Mouse (Mus musculus): Measurements from ENCODE around the gene Sept11. TPM values are rescaled to one million over a fixed set of nuclear protein-coding genes. Genes with fewer than 3 reads are reported as not detected.

Gene Sept11
- 161 and 168 TPM in 2 replicates for polyA plus RNA-seq (2015; fragmentation: Nextera tagmentation; extraction: Ambion mirVana)

DNA sequence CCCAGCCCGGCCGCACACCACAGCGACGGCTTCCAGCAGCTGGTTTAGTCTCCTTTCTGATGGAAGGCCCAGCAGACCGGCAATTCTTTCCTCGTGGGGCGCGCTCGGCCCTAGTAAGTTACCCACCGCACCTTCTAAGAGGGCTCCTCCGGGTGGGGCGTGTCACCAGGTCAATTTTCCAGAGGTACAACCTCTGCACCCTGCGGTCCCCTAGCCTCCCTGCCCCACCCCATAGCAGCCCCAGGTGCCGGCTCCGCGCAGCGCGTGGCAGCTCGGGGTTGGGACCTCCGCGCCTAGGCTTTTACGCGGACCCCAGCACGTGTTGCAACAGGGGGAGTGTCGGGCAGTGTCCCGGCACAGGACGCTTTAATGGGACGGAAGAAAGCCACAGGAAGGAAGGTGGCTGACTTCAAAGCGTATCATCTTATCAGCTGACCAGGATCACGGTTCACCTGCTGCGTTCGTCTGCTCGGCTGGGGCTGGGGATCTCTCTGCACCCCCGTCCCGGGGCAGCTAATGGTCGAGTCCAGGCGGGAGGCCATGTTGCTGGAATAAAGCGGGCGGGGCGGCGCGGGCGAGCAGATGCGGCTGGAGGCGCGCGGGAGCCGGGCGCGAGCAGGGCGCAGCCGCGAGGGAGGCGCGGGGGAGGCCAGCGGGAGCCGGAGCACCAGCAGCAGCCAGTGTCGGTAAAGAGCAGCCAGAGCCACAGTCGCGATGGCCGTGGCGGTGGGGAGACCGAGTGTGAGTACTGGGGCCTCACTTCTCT is at the start of gene Sept11:
Gene Sept11 (plus strand): TSS at position 581 of the 766 bp plus-strand sequence.
- no peaks in the 10 kb centered on the region for H3K9me3 ChIP-seq
- no peaks in the 10 kb centered on the region for H3K27me3 ChIP-seq
- peak within 1 kb of the TSS; percentile 85 for H3K9ac ChIP-seq
- H3K4me1 ChIP-seq = peaks cover 44% of the 10 kb centered on the region
- H3K36me3 ChIP-seq = no peaks in the 10 kb centered on the region
- H3K4me3 ChIP-seq = peak within 1 kb of the TSS; percentile 83
- ATAC-seq (ENCODE audit: borderline replicate concordance, extremely low read depth, low FRiP score, low TSS enrichment) = peak; percentile 91
- WGBS = under 1% methylated on average over 57 of the region's 63 CpGs
- H3K27ac ChIP-seq = peak within 1 kb of the TSS; percentile 93
- H3K4me2 ChIP-seq = peak within 1 kb of the TSS; percentile 95

DNA sequence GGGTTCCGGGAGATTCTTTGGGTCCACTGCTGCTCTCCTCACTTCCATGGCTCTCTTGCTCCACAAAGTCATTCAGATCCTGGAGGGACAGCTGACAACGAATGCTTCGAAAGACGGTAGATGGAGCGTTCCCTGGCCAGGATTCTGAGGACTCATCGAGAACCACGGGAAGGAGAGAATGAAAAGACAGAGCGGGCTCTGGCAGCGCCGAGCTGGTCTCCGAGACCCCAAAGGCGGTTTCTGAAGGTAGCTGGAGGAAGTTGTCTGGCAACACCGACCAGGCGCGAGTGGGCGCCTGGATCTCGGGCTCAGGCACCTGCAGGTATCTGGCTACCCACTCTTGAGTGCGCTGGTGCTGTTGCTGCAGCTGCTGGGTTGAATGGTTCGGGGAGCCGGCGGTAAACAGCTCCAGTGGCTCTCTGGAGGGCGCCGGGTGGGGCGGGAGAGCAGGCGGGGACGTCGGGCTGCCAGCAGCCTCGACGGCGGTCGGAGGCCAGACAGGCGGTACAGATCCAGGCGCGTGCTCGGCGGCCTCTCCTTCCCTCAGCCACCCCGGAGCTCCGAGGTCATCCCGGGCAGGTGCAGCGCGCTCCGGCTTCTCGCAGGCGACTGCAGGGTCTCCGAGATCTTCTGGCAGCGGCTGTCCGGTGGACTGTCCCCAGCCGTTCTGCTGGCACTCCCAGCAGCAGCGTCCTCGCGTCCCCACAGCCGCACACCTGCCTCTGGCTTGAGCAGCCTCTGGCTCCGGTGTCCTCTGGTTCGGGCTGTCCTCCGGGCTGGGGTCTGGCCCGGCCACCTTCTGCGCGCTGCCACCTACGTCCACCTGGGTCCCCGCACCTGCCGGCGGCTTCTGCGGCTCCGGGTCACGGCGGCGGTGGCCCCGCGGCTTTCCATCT is 49.3 kb upstream of the Sept11 start:
- H3K4me3 ChIP-seq = peak overlapping the region; percentile 55
- no peak; the same call in 1 of the 2 replicates for ATAC-seq (ENCODE audit: borderline replicate concordance, extremely low read depth, low FRiP score, low TSS enrichment)
- H3K36me3 ChIP-seq = no peaks in the 10 kb centered on the region
- H3K9me3 ChIP-seq = no peaks in the 10 kb centered on the region
- H3K9ac ChIP-seq = peak overlapping the region; percentile 55
- H3K4me1 ChIP-seq = peaks cover 45% of the 10 kb centered on the region
- peak overlapping the region; percentile 48; the same call in 1 of the 2 replicates for H3K27ac ChIP-seq
- 3% methylated on average over 57 of the region's 69 CpGs for WGBS
- H3K27me3 ChIP-seq = peaks cover 67% of the 10 kb centered on the region
- H3K4me2 ChIP-seq = peak overlapping the region; percentile 88

- under 1% methylated on average over 68 of the region's 68 CpGs for WGBS
- ATAC-seq (ENCODE audit: borderline replicate concordance, extremely low read depth, low FRiP score, low TSS enrichment) = peak; percentile 92
- H3K4me2 ChIP-seq = peak within 1 kb of the TSS; percentile 88
- H3K9me3 ChIP-seq = no peaks in the 10 kb centered on the region
- H3K27me3 ChIP-seq = peaks cover 71% of the 10 kb centered on the region
- peaks cover 45% of the 10 kb centered on the region for H3K4me1 ChIP-seq
- H3K36me3 ChIP-seq = no peaks in the 10 kb centered on the region
- H3K27ac ChIP-seq = peak within 1 kb of the TSS; percentile 48
- H3K9ac ChIP-seq = peak within 1 kb of the TSS; percentile 55
- peak within 1 kb of the TSS; percentile 55 for H3K4me3 ChIP-seq
Observed at GRCm38 (mm10) chr5:93044584-93045370, 48.5 kb upstream of the Sept11 start, which contains the start of gene Sowahb. Gene Sowahb (minus strand): TSS chr5:93045022.

DNA sequence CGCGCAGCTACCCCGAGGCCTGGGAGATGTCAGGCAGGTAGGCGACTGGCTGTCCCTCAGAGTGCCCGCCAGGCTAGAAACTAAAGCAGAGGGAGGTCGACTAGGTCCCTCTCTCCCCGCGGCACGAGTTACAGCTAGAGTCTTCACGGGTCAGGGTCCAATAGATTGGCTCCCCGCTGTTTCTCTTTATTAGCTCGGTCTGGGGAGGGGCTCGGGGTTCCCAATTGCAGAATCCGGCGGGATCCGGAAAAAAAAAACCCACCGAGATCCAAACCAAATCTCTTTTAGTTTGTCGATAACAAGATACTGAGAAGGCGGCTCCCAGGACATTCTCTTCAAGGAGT is 47.9 kb upstream of the Sept11 start:
- peak overlapping the region; percentile 55 for H3K9ac ChIP-seq
- WGBS = 2% methylated on average over 19 of the region's 19 CpGs
- peak overlapping the region; percentile 88 for H3K4me2 ChIP-seq
- peak overlapping the region; percentile 55 for H3K4me3 ChIP-seq
- H3K9me3 ChIP-seq = no peaks in the 10 kb centered on the region
- H3K27me3 ChIP-seq = peaks cover 74% of the 10 kb centered on the region
- H3K36me3 ChIP-seq = no peaks in the 10 kb centered on the region
- ATAC-seq (ENCODE audit: borderline replicate concordance, extremely low read depth, low FRiP score, low TSS enrichment) = no peak
- 0 out of 2 replicates have a peak overlapping the region, but pooled peaks have one; percentile 26 for H3K27ac ChIP-seq
- H3K4me1 ChIP-seq = peaks cover 45% of the 10 kb centered on the region

GRCm38 (mm10) chr5:93046306-93046845 is 46.9 kb upstream of the Sept11 start:
- no peak overlapping the region for H3K27ac ChIP-seq
- ATAC-seq (ENCODE audit: borderline replicate concordance, extremely low read depth, low FRiP score, low TSS enrichment) = no peak
- H3K9ac ChIP-seq = no peak overlapping the region
- no peaks in the 10 kb centered on the region for H3K36me3 ChIP-seq
- H3K4me1 ChIP-seq = peaks cover 43% of the 10 kb centered on the region
- peak overlapping the region; percentile 88; the same call in 1 of the 2 replicates for H3K4me2 ChIP-seq
- H3K9me3 ChIP-seq = no peaks in the 10 kb centered on the region
- H3K27me3 ChIP-seq = peaks cover 75% of the 10 kb centered on the region
- no peak overlapping the region for H3K4me3 ChIP-seq
- 35% methylated on average over 5 of the region's 5 CpGs for WGBS

GRCm38 (mm10) chr5:93048481-93049240 is 44.6 kb upstream of the Sept11 start:
- Histone ChIP-seq H3K36me3 (no peaks in the 10 kb centered on the region), H3K27me3 (peaks cover 58% of the 10 kb centered on the region), H3K4me3 (no peak overlapping the region), H3K9me3 (no peaks in the 10 kb centered on the region), H3K4me1 (peaks cover 23% of the 10 kb centered on the region), H3K9ac (no peak overlapping the region), H3K27ac (no peak overlapping the region), H3K4me2 (no peak overlapping the region)
- ATAC-seq (ENCODE audit: borderline replicate concordance, extremely low read depth, low FRiP score, low TSS enrichment) = no peak
- 63% methylated on average over 13 of the region's 13 CpGs for WGBS

- H3K27ac ChIP-seq = no peak overlapping the region
- no peak overlapping the region for H3K4me3 ChIP-seq
- no peak for ATAC-seq (ENCODE audit: borderline replicate concordance, extremely low read depth, low FRiP score, low TSS enrichment)
- H3K4me2 ChIP-seq = no peak overlapping the region
- H3K27me3 ChIP-seq = peaks cover 45% of the 10 kb centered on the region
- peaks cover 10% of the 10 kb centered on the region for H3K4me1 ChIP-seq
- WGBS = 50% methylated on average over 1 of the region's 1 CpGs
- no peaks in the 10 kb centered on the region for H3K9me3 ChIP-seq
- H3K9ac ChIP-seq = no peak overlapping the region
- no peaks in the 10 kb centered on the region for H3K36me3 ChIP-seq
Observed at GRCm38 (mm10) chr5:93049971-93050370, 43.3 kb upstream of the Sept11 start.

GRCm38 (mm10) chr5:93051041-93051440 is 42.2 kb upstream of the Sept11 start:
- Histone ChIP-seq H3K4me3 (no peak overlapping the region), H3K9ac (no peak overlapping the region), H3K9me3 (no peaks in the 10 kb centered on the region), H3K4me1 (no peaks in the 10 kb centered on the region), H3K4me2 (no peak overlapping the region), H3K27ac (no peak overlapping the region), H3K36me3 (no peaks in the 10 kb centered on the region), H3K27me3 (peaks cover 34% of the 10 kb centered on the region)
- ATAC-seq (ENCODE audit: borderline replicate concordance, extremely low read depth, low FRiP score, low TSS enrichment) = no peak
- 42% methylated on average over 5 of the region's 5 CpGs for WGBS

DNA sequence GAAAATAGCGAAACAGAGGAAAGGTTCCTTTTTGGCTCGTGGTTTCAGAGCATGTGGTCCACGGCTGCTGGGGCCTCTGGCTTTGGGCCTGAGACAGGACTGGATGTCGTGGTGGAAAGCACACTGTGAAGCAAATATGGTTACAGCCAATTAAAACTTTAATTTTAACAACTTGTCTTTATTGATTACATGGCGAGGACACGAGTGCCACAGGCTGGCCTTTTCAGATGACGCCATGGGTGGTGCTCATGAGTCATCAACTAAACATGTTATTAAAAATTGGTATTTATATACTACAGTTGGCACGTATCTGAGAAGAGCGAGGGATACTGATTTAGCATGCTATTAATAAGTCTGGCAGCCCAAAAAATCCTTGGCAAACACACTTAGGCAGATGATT is 41.3 kb upstream of the Sept11 start:
- no peak overlapping the region for H3K9ac ChIP-seq
- no peaks in the 10 kb centered on the region for H3K36me3 ChIP-seq
- H3K27me3 ChIP-seq = peaks cover 25% of the 10 kb centered on the region
- no peak overlapping the region for H3K27ac ChIP-seq
- no peaks in the 10 kb centered on the region for H3K9me3 ChIP-seq
- no peaks in the 10 kb centered on the region for H3K4me1 ChIP-seq
- 68% methylated on average over 9 of the region's 9 CpGs for WGBS
- H3K4me3 ChIP-seq = no peak overlapping the region
- ATAC-seq (ENCODE audit: borderline replicate concordance, extremely low read depth, low FRiP score, low TSS enrichment) = no peak
- H3K4me2 ChIP-seq = no peak overlapping the region

DNA sequence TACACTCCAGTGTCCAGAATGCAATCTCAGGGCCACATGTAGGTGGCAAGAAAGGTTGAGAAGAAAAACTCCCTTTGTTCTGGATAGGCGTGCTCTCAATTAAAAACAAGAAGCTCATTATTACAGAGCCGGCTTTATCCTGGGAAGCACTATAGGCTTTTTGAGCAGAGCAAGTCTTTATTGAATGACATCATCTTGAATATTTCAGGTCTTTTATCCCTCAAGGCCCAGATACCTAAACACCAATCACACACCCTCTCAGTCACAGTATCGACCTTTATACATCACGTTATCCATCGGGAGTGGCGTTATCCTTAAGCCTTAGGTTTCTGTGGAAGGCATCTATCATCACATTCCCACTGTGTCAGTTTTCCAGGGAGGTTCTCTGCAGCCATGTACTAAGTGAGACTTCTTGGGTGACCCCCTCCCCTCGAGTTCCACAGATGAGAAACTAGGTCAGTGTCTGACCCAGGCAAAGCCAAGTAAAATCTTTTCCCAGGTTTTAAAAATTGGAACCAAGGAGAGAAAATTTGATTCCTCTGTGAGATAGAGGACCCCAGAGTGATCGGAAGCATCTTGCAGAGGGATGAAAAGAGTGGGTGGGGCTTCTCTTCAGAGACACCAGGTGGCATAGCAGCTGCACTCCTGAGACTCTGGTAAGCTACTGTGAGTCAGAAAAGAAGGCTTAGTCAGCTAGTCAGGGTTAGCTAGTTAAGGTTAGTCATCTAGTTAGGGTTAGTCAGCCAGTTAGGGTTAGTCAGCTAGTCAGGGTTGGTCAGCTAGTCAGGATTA is 39.4 kb upstream of the Sept11 start:
- H3K4me1 ChIP-seq = no peaks in the 10 kb centered on the region
- no peaks in the 10 kb centered on the region for H3K9me3 ChIP-seq
- H3K27ac ChIP-seq = no peak overlapping the region
- no peak overlapping the region for H3K9ac ChIP-seq
- no peaks in the 10 kb centered on the region for H3K36me3 ChIP-seq
- 48% methylated on average over 8 of the region's 8 CpGs for WGBS
- H3K27me3 ChIP-seq = peaks cover 9% of the 10 kb centered on the region; the same call in 1 of the 2 replicates
- no peak overlapping the region for H3K4me3 ChIP-seq
- ATAC-seq (ENCODE audit: borderline replicate concordance, extremely low read depth, low FRiP score, low TSS enrichment) = no peak
- H3K4me2 ChIP-seq = no peak overlapping the region

All from lung, embryonic 15.5 days (tissue).